Comparison of ENCODE assay signal across 13 mouse cellular contexts in genomic region chr2:32033436-32033835, GRCm38 (mm10). TPM values are rescaled to one million over a fixed set of nuclear protein-coding genes. Genes with fewer than 3 reads are reported as not detected.
DNase-seq lines count a peak whose midpoint lies in the region; ATAC-seq and TF ChIP-seq lines count a peak whose summit lies in the region.
"Had no signal": no experiment of that assay in that cellular context is flagged by ENCODE, and none has a peak within 500 bp of the region (broad histone marks: within the 10 kb centered on the region; RNA-seq: fewer than 3 reads in every experiment).

No protein-coding gene starts in this region.

- no peak overlapping the region for H3K4me2 ChIP-seq in hindbrain, postnatal 0 days (ENCODE audit: low read depth, low read length)
- no peak overlapping the region for H3K4me2 ChIP-seq in hindbrain, embryonic 13.5 days
- H3K4me2 ChIP-seq: hindbrain, embryonic 15.5 days; liver, embryonic 11.5 days; neural tube, embryonic 13.5 days had no signal

- no peak for TF ChIP-seq CTCF in hindbrain, postnatal 0 days (IDR thresholded peaks at IDR 0.05; ENCODE audit: low read depth)

- no peak overlapping the region for H3K27ac ChIP-seq in hindbrain, postnatal 0 days
- H3K27ac ChIP-seq in hindbrain, embryonic 13.5 days: no peak overlapping the region
- H3K27ac ChIP-seq: hindbrain, embryonic 15.5 days; neural tube, embryonic 13.5 days; stomach, postnatal 0 days had no signal

- no peaks in the 10 kb centered on the region for H3K4me1 ChIP-seq in hindbrain, postnatal 0 days (ENCODE audit: insufficient read depth, low read length)
- H3K4me1 ChIP-seq in hindbrain, embryonic 13.5 days (replicated peaks): no peaks in the 10 kb centered on the region
- H3K4me1 ChIP-seq: hindbrain, embryonic 15.5 days; neural tube, embryonic 13.5 days had no signal

- H3K27me3 ChIP-seq in hindbrain, postnatal 0 days (ENCODE audit: insufficient read depth, low read length): no peaks in the 10 kb centered on the region
- H3K27me3 ChIP-seq in hindbrain, embryonic 13.5 days: no peaks in the 10 kb centered on the region
- H3K27me3 ChIP-seq: CH12.LX; hindbrain, embryonic 15.5 days; neural tube, embryonic 13.5 days had no signal

- WGBS in hindbrain, postnatal 0 days: 74% methylated on average over 6 of the region's 6 CpGs
- WGBS in hindbrain, embryonic 13.5 days: 89% methylated on average over 6 of the region's 6 CpGs

- ATAC-seq in hindbrain, postnatal 0 days: no peak
- ATAC-seq in hindbrain, embryonic 13.5 days (ENCODE audit: low FRiP score): no peak
- no peak for ATAC-seq in megakaryocyte-erythroid progenitor cell, adult 5-6 weeks (replicated peaks; ENCODE audit: low FRiP score, low TSS enrichment, poor library complexity, severe bottlenecking)

- 0 out of 2 replicates have a peak overlapping the region, but pooled peaks have one; percentile 17 for H3K9ac ChIP-seq in hindbrain, postnatal 0 days (replicated peaks; ENCODE audit: low read length)
- H3K9ac ChIP-seq in hindbrain, embryonic 13.5 days: no peak overlapping the region
- H3K9ac ChIP-seq: hindbrain, embryonic 15.5 days; neural tube, embryonic 13.5 days had no signal

- H3K4me3 ChIP-seq in hindbrain, postnatal 0 days (ENCODE audit: low read length): no peak overlapping the region
- no peak overlapping the region for H3K4me3 ChIP-seq in hindbrain, embryonic 13.5 days
- H3K4me3 ChIP-seq: hindbrain, embryonic 15.5 days; neural tube, embryonic 13.5 days had no signal

- H3K9me3 ChIP-seq in hindbrain, postnatal 0 days (ENCODE audit: low read length): no peaks in the 10 kb centered on the region
- no peaks in the 10 kb centered on the region for H3K9me3 ChIP-seq in hindbrain, embryonic 13.5 days
- H3K9me3 ChIP-seq: hindbrain, embryonic 15.5 days; neural tube, embryonic 13.5 days had no signal

- peaks cover 62% of the 10 kb centered on the region for H3K36me3 ChIP-seq in hindbrain, postnatal 0 days (ENCODE audit: insufficient read depth, low read length)
- H3K36me3 ChIP-seq in hindbrain, embryonic 13.5 days: peaks cover 90% of the 10 kb centered on the region

- DNase-seq in hindbrain, postnatal 0 days (ENCODE audit: low spot score): peak; percentile 46
- peak; percentile 45 for DNase-seq in 3T3-L1 (ENCODE audit: low read depth, low spot score)
- peak; percentile 83 for DNase-seq in adrenal gland, postnatal 14 days
- peak; percentile 24 for DNase-seq in heart, adult 8-10 months (ENCODE audit: low spot score)
- no peak for DNase-seq in urinary bladder, adult 18-20 months (ENCODE audit: low spot score in 2 of 2)
- DNase-seq in lung, postnatal 4 days: no peak

RNA-seq across cellular contexts. Expression of gene Fam78a, which starts 51.2 kb away (rescaled TPM):
- 0.83 and 1.3 TPM in 2 replicates for total RNA-seq in hindbrain, postnatal 0 days (2014; rRNA removed)
- 0.21 and 0.39 TPM in 2 replicates for polyA plus RNA-seq in hindbrain, postnatal 0 days (2015; fragmentation: Nextera tagmentation; extraction: Ambion mirVana)
- 0.63 and 0.74 TPM in 2 replicates for polyA plus RNA-seq in hindbrain, embryonic 13.5 days (2015; fragmentation: Nextera tagmentation; extraction: Ambion mirVana)
- 3.0 and 10.0 TPM in 2 replicates for total RNA-seq in adrenal gland, postnatal 14 days (2021)
- total RNA-seq in heart, adult 8-10 months (2022): 10 to 100 TPM; 12.7 to 26.1 (median 16.3) TPM
- 24.9 and 30.2 TPM in 2 replicates for total RNA-seq in megakaryocyte-erythroid progenitor cell, adult 5-6 weeks (2014; fragmentation: Nextera tagmentation)
- 17.4 and 23.4 TPM in 2 replicates for total RNA-seq in megakaryocyte-erythroid progenitor cell, adult 5-6 weeks (2017)

RNA-seq across cellular contexts. Expression of gene Nup214, which starts 59.2 kb away (rescaled TPM):
- total RNA-seq in hindbrain, postnatal 0 days (2014; rRNA removed): 26.2 and 29.3 TPM in 2 replicates
- polyA plus RNA-seq in hindbrain, postnatal 0 days (2015; fragmentation: Nextera tagmentation; extraction: Ambion mirVana): 65.3 and 67.4 TPM in 2 replicates
- polyA plus RNA-seq in hindbrain, embryonic 13.5 days (2015; fragmentation: Nextera tagmentation; extraction: Ambion mirVana): 80.8 and 83.5 TPM in 2 replicates
- 53.0 and 59.1 TPM in 2 replicates for total RNA-seq in adrenal gland, postnatal 14 days (2021)
- total RNA-seq in heart, adult 8-10 months (2022): 10 to 100 TPM; 27.1 to 36.7 (median 34.4) TPM
- total RNA-seq in megakaryocyte-erythroid progenitor cell, adult 5-6 weeks (2014; fragmentation: Nextera tagmentation): 125 and 161 TPM in 2 replicates
- total RNA-seq in megakaryocyte-erythroid progenitor cell, adult 5-6 weeks (2017): 43.3 and 73.2 TPM in 2 replicates

Comparison
In these comparisons a context has a peak if more than half of its experiments do, and no peak if none do; other contexts are left out.
1. DNase-seq: peak in hindbrain, postnatal 0 days (single experiment), 3T3-L1 (single experiment), adrenal gland, postnatal 14 days (single experiment) and heart, adult 8-10 months (single experiment); none in urinary bladder, adult 18-20 months (0 of 2) and lung, postnatal 4 days (0 of 2).